Mouse (Mus musculus): ENCODE data around the gene Ets1.

- TF ChIP-seq GATA1 (IDR thresholded peaks at IDR 0.05; ENCODE audit: low read length) (no peak), TAL1 (IDR thresholded peaks at IDR 0.05; ENCODE audit: low read length) (no peak)
Measured at GRCm38 (mm10) chr9:32611340-32611739, 24.7 kb upstream of the Ets1 start.
